Mouse (Mus musculus) T-cell, adult 2 months (primary cell): ENCODE measurements around the gene Mt4.
A peak's percentile ranks its signal among the peaks of the same experiment; 100 is the strongest.
"Not testable (repeated sequence)": the region's sequence is repeated elsewhere in the genome, so short reads cannot be mapped to it uniquely, and the experiment has no call there.

Experiments used
- DNase-seq: peaks from one replicate; pipeline ENCODE4 v3.0.0; 2022; ENCODE audit warnings: low spot score

Mt4 gene

DNA sequence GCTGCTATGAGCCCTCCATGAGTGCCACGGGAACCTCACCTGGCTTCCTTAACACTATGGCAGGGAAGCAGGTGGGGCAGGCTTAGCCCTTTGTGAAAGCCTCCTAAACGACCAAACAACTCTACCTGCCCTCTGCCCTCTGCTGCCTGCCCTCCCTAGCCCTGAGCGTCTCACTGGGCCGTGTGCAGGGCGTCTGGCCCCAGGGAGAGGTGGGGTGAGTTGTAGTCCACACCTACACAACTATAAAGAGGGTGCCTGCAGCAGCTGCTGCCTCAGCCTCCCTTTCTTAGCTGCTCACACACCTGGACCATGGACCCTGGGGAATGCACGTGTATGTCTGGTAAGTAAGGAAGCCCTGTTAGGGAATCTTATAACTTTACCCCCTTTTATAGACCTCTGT, at the start of gene Mt4:
TSS of gene Mt4 (plus strand) at position 265 of the 400 bp plus-strand sequence.
- no peak for DNase-seq

DNA sequence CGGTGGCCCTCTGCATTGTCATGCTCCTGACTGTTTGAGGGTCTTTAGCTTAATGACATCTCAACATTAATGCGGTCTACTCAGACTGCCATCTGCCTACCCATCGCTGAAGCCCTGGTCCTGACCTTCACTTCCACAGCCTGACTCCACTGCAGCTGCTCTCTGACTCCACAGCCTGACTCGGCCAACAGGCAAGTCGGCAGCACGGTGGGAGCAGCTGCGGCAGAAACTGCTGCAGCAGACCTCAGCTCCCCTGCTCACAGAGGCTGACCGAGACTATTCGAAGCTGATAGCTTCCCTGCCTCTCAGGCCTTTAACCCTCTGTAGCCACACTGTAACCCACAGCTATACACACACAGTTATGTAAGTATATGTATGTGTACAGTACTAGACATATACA, 49.0 kb upstream of the Mt4 start:
- DNase-seq = no peak

DNA sequence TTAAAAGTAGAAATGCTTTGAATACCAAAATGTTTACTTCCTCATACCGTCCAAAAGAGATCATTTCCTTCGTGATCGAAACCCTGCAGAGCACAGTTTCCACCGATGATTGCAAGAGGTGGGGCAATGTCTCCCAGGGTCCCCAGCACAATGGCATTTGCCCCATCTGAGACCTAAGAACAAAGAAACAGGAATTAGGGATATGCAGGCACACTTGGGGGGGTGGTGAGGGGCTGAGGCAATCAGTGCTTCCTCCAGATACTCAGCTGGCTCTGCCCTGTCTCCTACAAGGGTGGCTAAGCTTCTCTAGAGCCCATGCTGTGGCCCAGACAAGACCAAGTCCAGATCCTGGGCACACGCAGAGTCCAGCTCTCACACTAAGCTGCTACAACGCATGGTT, 47.3 kb upstream of the Mt4 start:
- DNase-seq = no peak

DNA sequence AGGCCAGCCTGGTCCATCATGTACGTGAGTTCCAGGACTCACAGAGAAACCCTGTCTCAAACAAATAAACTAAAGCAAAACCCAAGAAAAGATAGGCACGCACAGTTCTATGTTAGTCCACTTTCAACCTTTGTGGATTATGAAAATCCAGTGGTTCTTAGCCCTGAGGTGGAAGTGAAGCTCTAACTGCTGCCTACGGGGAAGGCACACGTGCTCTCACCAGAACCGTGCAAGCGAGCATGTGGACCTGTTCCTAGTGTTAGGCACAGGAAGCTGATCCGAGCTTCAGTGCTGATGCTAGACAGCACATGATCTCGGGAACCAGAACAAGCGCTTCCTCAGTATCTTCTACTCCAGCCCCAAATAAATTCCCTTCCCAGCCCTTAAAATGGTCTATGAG, 44.1 kb upstream of the Mt4 start:
- DNase-seq = no peak

DNA sequence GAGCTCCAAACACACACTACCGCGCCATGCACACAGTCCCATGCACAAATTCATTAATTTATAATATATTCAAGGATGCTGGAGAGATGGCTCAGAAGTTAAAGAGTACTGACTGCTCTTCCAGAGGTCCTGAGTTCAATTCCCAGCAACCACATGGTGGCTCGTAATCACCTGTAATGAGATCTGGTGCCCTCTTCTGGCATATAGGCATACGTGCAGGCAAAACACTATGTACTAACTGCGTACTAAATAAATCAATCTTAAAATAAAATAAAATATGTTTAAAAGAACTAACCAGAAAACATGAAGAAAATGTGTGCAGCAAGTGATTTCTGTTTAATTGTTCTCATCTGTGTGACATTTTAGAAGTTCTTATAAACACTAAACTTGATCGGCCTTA, 42.7 kb upstream of the Mt4 start:
- no peak for DNase-seq

DNA sequence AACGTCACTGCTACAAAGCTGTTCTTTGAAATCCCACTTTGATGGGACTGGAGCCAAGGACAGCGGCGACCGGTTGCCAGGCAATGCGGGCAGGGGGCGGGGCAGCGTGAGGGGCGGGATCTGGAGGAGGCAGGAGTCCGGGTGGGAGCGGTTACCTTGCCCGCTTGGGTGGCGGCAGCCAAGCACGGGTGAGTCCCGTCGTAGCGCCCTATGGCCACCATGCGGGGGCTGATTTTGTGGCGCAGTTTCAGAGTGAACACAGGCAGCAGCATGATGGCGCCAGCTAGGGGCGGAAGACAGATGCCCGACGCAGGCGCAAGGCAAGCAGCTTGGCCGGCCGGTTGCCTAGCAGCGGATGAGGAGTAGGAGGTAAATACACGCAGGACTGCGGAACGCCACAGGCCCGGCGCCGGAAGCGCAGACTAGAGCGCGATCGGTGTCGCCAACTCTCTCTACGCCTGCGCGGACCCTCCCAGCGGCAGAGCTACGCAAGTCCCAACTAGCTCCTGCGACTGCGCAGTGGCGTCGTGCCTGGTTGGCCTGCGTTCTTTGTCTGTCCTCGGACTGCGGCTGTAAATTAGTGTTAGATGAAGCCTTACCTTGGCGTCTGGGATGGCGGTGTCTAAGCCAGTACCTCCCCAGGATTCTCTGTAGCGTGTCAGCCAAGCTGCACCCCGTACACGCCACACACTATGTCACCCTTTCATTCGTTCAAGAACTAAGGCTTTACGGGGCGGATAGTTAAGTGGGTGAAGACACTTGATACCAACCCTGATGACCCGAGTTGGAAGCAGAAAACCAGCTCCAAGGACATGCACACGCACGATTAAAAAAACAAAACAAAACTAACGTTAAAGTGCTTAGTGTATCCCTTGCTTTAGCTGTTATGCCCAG, 38.7 kb upstream of the Mt4 start, which contains the start of gene Bbs2:
TSS of gene Bbs2 (minus strand) at position 848 of the 894 bp plus-strand sequence.
- peak; percentile 100 for DNase-seq

DNA sequence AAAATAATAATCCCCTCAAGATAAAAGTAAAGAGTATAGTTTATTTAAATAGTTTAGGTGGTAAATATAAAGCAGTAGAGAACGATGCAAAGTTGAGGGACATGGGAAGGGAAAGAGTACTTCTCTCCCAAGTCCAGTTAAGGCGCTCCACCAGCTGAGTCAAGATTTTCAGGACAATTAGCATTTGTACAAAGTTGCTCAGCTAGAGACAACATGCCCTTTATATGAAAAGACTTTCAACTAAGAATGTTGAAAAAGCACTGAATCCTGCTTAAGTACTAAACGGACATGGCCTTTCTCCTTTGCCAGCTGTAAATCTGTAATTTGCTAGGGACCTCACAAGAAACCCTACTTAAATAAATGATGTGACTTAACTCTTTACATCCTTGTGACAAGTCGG, 38.0 kb upstream of the Mt4 start:
- DNase-seq = no peak

DNA sequence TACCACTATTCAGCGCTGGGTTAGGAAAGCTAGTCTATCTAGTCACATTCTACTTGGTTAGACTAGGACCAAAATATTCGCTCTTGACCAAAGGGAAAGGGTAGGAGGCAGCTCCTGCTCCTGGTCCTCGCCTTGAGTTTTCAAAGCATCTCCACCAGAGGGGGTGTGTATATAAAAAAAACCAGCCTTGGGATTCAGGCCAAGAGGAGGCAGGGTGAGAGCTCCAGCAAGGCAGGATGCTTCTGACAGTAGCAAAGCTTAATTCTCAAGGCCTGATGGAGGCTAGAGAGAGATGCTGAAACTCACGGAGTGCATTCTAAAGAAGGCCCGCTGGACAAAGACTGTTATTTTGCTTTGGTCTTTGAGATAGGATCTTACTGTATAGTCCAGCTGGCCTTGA, 32.9 kb upstream of the Mt4 start:
- DNase-seq = no peak

DNA sequence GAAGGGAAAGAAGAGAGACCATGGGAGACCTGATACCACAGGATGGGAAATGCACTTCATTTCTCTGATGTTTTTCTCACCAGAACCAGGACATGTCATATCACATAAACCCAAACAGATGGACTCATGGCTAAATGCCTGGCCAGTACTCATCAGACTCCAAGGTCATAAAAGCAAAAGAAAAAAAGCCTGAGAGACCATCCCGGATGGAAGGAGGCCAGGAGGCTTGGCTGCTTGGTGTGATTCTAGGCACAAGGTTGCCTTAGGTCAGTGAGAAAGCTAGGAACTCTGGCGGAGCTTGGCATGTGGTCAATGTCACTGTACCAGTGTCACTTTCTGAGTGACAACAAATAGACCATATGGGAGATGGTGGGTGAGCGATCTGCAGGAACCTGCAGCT, 29.1 kb upstream of the Mt4 start:
- no peak for DNase-seq

DNA sequence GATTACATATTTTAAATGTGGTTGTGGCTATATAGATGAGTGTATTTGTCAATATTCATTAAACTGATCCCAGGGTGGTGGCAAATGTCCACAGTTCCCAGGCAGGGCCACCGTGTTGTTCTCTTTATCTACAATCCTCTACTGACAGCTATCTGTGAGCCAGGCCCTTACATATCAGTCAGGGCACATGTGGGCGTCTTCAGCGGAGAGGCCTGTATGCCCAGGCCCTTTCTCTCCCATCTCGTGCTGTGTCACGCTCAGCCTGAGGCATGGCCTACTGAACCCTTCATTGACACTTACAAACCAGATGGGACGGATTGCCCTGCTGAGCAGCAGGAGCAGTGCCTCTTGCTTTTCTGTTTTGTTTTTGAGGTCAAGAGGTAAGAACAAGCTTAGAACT, 27.6 kb upstream of the Mt4 start:
- no peak for DNase-seq

DNA sequence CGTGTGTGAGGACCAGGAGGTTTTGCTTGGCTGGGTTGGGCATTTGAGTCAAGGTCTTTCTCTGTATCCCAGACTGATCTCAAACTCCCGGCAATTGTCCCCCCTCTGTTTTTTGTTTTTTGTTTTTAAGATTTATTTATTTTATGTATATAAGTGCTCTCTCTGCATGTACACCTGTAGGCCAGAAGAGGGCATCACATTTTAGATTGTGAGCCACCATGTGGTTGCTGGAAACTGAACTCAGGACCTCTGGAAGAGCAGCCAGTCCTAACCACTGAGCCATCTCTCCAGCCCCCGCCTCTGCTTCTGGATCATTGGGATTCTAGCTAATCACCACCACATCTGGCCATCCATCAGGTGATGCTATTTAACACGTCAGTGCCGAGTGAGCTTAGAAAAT, 27.2 kb upstream of the Mt4 start:
- no peak for DNase-seq

DNA sequence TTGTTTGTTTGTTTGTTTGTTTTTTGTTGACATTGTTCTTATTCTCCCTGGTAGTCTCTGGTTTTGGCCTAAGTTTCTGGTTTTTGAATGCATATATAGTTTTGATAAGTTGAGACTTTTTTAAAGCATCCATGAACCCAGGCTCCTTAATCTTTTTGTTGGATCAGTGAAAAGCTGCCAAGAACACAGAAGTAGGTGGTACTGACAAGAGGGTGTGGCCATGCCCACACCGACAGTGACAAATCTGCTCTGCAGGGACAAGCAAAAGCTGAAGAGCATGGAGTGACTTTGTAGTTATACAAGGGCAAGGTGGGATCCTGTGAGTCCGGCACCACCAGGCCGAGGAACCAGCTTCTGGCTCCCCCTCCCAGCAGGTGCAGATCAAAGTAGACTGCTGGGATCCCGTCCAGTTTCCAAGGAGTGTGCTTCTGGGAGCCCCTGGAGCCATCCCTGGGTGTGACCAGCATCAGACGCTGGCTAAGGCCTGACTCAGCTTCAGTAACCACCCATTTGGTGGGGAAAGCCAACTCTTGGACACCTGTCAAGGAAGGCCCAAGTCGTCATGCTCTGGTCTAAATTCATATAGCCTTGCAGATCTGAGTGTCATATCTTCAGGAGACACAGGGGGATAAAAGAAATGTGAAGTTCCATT, 26.3 kb upstream of the Mt4 start:
- no peak for DNase-seq

DNA sequence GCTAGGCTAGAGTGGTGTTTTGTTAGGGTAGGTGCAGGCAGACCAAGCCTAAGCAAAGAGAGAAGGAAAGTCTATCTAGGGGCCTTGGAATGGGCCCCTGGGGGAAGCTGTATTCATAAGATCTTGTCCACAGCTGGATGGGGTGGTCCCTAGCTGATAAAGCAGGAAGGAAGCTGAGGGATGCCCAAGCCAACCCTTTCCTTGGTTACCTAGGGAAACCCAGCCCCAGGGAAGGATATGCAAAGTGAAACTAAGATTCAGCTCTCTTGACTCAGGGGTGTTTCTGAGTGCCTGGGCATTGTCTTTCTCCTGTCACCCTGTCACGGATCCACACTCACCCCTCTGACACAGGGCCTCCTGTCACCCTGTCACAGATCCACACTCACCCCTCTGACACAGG, 23.6 kb upstream of the Mt4 start:
- no peak for DNase-seq

DNA sequence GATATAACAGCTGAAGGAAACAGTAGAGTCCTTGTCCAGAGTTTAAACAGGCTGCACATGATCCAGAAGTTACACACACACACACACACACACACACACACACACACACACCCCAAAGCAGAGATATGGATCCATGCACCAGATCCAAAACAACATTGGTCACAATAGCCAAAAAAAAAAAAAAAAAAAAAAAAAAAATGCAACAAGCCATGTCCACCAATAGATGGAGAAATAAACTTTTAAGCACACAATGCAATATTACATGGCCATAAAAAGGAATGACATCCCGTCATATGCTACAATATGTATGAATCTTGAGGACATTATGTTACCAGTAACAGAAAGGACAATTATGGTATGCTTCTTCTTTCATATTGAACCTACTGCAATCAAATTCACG, 23.0 kb upstream of the Mt4 start:
- no peak for DNase-seq

DNA sequence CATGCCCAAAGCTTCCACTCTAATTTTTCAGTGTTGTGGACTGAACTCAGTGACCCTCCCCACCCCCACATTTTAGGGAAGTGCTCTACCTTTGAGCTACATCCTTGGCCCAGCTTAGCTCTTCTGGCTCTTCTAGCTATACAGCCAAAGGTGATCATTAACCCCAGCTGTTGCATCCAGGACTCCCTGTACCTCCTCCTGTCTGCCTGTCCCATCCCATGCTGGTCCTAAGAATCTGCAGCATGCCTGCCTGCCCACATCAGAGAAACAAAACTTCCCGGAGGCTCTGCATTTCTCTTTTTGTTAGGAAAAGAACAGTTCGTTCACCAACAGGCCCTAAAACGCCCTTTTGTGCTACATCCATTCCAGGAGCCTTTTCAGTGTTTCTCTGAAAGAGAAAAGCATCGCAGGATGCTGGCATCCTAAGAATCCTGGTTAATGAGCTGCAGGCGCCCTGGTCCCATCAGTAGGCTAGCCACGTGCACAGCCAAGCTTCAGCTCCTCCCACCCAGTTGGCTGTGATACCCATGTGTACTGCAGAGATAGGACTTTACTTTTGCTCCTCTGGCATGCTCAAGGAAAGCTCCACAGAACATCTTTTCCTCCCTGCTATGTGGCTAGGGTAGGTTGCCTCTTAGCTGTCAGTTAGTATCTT, 18.1 kb upstream of the Mt4 start:
- no peak for DNase-seq

DNA sequence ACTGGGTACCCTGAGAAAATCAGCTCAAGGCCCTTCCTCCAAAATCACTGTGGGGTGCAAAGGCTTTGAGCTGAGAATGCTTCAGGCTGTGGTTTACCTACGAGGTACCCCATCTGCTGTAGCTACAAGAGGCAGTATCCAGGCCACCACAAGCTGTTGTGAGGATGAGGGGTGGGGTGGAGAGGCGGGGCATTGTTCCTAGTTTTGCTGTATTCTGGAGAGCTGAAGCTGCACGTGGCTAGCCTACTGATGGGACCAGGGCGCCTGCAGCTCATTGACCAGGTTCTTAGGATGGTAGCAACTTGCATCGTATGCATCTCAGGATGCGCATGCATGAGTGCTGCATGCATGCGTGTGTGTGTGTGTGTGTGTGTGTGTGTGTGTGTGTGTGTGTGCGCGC, 15.4 kb upstream of the Mt4 start:
- no peak for DNase-seq

DNA sequence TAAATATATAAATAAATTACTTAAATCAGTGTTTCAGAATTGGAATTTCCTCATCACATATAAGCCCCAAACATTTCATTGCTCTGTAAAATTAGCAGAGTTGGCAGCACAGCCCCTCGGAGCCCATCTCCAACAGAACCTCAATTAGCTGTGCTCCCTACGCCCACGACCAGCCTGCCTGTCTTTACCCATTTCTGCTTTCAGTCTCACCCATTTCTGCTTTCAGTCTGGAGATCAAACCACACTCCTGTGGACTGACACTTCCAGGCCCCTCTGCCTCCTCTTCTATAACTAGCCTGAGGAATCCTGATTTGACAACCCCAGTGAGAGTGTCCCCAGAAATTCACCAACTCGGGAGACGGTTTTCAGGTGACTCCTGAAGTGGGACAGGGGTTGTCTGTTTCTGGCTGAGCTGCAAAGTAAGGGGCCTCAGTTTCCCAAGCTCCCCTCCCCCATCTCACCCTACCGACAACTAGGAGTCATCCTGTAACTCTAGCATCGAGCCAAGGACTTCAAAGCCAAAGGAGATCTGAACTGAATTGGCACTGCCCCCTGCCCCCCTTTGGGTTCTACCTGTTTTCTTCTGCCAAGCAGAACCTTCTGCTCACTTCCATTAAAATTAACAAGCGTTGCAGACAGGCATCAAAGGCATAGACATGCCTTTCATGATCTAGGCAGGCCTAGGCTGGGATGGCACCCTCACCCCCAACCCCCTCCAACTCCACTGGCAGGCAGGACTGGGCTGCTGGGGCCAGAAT, 14.1 kb upstream of the Mt4 start:
- DNase-seq = no peak

DNA sequence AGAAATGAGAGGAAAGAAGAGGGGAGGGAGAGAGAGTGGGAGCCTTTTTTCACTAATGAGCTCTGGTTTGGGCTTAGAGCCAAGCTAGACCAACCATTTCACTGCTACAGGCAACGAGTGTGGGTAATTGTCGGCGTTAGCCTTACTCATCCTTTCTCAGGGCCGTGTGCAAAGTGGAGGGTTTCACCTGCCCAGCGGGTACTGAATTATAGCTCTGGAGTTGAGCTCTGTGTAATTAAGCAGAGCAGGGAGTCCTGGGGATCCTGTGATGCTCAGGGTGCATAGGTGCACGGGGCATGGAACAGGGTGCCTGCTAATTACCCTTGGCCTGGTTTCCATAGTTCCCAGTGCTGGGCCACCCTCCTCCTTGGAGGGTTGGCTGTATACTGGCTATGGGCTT, 9.3 kb upstream of the Mt4 start:
- DNase-seq = no peak

DNA sequence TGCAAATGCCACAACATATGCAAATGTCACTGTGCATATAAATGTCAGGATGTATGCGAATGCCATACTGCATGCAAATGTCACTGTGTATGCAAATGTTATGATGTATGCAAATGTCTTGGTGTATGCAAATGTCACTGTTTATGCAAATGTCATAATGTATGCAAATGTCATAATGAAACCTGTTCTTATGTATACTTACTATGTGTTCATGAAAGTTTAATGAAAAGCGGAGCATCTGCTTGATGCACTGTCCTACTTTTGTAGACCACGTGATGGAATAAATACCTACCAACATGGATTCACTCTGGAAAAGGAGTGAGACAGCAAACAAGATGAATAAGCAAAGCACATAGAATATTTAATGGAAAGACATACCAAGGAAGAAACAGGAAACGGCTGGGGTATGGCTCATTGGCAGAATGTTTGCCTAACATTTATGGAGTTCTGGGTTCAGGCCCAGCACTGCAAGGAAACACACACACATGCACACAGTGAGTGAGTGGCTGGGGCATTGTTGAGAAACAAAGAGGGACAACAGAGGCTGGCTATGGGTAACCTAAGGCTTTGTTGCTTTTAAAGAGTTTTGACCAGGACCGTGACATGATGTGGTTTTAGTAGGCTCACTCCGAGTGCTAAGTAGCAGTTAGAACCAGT, 7.7 kb upstream of the Mt4 start:
- DNase-seq = no peak

DNA sequence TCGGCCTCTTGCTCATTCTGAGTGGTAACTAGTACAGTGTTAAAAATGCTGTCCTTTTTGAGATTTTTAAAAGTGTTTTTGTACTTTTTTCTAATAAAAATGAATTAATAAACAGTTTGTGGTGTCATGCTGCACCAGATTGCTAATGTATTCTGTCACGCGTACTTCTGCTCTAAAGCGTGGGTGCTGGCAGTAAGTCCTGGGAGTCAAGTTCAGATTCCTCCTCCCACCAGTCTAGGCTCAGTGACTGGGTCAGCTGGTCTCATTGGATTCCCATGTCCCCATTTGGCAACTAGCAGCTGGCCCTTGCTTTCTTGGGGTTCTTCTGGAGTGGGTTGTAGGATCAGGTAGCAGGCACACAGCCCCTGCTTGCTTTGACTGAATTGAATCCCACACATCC, 6.9 kb upstream of the Mt4 start:
- DNase-seq = no peak

DNA sequence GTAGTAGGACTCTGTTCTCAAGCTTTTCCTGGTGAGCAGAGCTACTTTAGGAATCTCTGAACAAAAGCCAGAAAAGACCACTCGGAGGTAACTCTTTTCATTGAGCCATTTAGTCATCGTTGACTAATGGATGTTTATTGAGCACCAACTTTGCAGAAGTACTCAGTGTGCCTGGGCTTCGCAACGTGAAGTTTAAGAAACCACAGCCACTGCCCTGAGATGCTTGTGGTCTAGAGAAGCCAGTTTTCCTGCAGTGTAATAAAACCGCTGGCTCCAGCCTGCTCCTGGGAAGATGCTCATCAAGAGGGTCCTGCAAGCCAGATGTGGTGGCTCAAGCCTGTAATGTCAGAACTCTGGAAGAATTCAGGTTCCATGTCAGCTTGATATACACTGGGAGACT, 4.9 kb upstream of the Mt4 start:
- DNase-seq = no peak

DNA sequence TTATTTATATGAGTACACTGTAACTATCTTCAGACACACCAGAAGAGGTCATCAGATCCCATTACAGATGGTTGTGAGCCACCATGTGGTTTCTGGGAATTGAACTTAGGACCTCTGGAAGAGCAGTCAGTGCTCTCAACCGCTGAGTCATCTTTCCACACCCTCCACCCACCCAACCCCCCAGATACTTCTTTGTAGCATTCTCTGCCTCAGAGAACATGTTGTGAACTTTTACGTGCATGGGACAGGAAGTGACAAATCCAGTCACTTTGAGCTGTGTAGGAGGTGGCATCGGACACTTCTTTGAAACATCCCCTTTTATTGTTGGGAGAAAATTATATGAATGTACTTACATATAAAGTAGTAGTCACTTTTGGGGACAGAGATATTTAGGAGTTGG, 2.4 kb upstream of the Mt4 start:
- not testable (repeated sequence) for DNase-seq
